Mouse (Mus musculus) retina, adult 2 months (tissue): Measurements from ENCODE around the gene Fbf1.
A peak's percentile ranks its signal among the peaks of the same experiment; 100 is the strongest.

ENCODE experiments used
- DNase-seq: peaks from one replicate; pipeline ENCODE4 v3.0.0-alpha.2; 2012; ENCODE audit warnings: low read depth, low spot score

Gene Fbf1

DNA sequence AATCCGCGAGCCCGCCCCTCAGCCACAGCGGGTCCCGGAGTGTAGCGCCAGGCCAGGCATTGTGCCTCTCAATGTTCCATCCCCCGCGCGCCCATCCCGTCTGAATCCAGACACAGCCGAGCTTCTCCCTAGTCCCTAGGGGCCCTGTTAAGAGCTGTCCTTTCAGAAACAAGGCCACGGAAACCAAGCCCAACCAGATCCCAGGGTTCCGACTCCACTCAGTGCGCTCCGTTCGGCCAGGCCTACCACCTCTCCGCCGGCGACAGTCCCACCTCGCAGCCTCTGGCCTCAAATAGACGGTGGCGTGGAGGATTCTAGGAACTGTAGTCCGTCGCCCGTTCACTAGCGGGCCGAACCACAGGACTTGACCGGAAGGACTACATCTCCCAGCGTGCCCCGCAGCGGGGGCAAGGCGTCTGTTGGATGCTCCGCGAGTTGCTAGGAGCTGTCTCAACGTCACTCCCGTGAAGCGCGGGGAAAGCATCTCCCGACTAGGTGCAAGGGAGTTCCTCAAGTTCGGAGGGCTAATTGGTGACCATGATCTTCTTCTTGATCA lies at the start of gene Fbf1:
TSS of gene Fbf1 (minus strand) at position 283 of the 556 bp plus-strand sequence.
- peak; percentile 85 for DNase-seq

- DNase-seq, result no peak
Measured at GRCm38 (mm10) chr11:116216549-116216948, 48.6 kb upstream of the Fbf1 start.

DNA sequence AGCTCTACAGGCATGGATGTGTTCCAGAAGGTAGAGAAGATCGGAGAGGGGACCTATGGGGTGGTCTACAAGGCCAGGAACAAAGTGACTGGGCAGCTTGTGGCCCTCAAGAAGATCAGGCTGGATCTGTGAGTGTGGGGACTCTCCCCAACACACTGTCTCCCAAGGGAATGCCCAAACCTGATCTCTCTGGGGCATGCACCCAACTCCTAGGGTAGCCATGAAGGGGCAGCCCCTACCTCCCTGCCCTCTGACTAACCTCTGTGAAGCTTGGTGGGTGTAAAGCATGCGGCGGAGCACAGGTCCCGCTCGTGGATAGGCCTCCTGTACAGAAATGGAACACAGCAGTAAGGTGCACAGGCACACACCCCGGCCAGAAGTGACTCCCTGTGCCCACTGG lies 48.0 kb upstream of the Fbf1 start:
- DNase-seq, result no peak

GRCm38 (mm10) chr11:116215181-116215580 lies 47.2 kb upstream of the Fbf1 start:
- DNase-seq, result no peak

GRCm38 (mm10) chr11:116213877-116214510 lies 46.0 kb upstream of the Fbf1 start:
- no peak for DNase-seq

- no peak for DNase-seq
Measured at GRCm38 (mm10) chr11:116212847-116213246, 44.9 kb upstream of the Fbf1 start.

DNA sequence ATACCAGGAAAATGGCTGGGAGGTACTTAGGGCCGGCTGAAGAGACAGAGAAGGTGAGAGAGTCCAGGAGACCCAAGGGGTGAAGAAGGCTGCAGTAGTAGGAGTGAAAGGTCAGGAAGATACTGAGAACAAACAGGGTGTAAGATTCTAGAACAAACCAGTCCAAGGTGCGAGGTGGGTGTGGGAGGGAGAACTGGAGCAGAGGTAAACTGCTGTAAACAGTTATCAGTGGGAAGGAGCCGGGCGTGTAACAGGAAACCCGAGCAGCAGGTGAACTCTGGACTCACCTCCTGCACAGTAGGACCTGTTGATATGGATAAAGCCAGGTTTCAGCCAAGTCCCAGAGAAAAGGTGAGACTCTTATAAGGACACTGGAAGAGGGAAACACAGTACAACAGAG lies 42.7 kb upstream of the Fbf1 start:
- DNase-seq, result no peak

- no peak for DNase-seq
Measured at GRCm38 (mm10) chr11:116209257-116209656, 41.3 kb upstream of the Fbf1 start.

DNA sequence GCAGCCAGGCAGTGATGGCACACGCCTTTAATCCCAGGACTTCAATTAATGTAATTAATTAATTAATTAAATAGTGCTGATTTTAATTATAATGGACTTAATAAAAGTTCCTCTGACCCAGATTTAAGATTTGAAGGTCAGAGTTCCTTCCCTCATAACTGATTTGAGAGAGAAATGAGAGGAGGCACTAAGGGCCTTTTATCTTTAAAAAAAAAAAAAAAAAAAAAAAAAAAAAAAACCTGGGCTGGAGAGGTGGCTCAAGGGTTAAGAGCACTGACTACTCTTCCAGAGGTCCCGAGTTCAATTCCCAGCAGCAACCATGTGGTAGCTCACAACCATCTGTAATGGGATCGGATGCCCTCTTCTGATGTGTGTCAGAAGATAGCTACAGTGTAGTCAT lies 40.7 kb upstream of the Fbf1 start:
- DNase-seq, result no peak

GRCm38 (mm10) chr11:116206678-116207077 lies 38.7 kb upstream of the Fbf1 start:
- no peak for DNase-seq

GRCm38 (mm10) chr11:116203150-116203549 lies 35.2 kb upstream of the Fbf1 start:
- DNase-seq, result no peak

DNA sequence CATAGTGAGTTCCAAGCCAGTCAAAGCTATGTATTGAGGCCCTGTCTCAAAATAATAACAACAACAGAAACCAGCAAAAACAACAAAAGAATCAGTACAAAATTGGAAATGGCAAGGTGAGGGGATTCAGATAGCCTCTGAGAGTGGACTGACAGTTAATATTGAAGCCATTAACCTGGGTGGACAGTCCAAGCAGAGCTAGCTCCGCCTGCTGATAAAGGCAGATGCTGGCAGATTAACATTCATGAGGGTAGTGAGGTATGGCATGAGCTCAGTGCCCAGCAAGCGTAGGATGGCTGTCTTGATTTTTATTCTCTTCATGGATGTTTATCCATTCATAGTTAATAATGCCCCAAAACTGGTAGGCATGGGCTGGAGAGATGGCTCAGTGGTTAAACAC lies 33.2 kb upstream of the Fbf1 start:
- DNase-seq, result no peak

GRCm38 (mm10) chr11:116198639-116199531 lies 30.9 kb upstream of the Fbf1 start, which contains the start of the genes Ten1 and Acox1:
Gene Ten1, plus strand, starts transcription at chr11:116198855.
Gene Acox1, minus strand, starts transcription at chr11:116199045.
- DNase-seq, result peak; percentile 89

- DNase-seq, result no peak
Measured at GRCm38 (mm10) chr11:116198132-116198531, 30.2 kb upstream of the Fbf1 start.

DNA sequence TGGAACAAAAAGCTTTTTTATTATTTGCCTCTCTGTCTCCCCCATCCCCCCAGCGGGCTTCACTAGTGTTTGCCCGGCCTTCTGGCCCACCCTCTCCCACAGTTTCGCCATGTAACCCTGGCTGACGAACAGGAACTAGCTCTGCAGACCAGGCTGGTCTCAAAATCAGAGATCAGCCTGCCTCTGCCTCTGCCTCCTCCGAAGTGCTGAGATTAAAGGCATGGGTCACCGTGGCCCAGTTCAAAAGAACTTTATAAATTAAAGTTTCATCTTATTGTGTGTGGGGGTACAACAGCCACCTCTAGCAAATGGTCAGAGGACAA lies 29.6 kb upstream of the Fbf1 start:
- DNase-seq, result no peak

GRCm38 (mm10) chr11:116196866-116197583 lies 29.1 kb upstream of the Fbf1 start:
- DNase-seq, result no peak

GRCm38 (mm10) chr11:116196336-116196735 lies 28.4 kb upstream of the Fbf1 start:
- no peak for DNase-seq

DNA sequence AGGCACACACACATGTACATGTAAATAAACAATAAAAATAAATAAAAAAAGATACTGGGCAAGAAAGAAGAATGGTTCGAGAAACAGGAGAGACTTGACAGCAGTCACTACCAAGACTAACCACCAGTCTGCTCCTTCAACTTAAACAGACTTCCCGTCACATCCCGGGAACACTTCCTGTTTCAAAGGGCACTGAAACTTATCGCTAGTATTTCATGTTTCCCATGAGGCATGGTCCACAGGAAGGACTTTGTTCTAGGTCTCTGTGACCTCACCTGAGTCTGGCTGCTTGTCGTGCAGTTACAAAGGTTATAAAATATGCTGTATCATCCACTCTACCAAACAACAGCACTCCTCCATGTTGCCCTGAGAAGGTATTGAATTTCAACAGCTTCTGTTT lies 27.3 kb upstream of the Fbf1 start:
- no peak for DNase-seq

DNA sequence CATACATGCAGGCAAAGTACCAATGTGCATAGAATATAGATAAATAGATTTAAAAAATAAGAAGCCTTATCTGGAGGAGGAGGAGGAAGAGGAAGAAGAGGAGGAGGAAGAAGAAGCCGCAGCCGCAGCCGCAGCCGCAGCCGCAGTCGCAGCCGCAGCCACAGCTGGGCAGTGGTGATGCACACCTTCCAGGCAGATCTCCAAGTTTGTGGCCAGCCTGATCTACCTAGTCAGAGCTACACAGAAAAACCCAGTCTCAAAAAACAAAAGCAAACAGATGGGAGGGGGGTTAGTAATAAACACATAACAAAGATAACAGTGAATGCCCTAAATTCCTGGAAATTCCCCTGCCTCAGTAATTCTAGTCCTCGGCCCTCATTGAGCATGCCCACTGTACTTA lies 26.7 kb upstream of the Fbf1 start:
- no peak for DNase-seq

- no peak for DNase-seq
Measured at GRCm38 (mm10) chr11:116187226-116187930, 19.4 kb upstream of the Fbf1 start.

- no peak for DNase-seq
Measured at GRCm38 (mm10) chr11:116186360-116186759, 18.4 kb upstream of the Fbf1 start.
